Mouse (Mus musculus) 416B (cell line): ENCODE measurements around the gene Scnn1g.

Experiments
- DNase-seq: peaks from one replicate; pipeline ENCODE4 v3.0.0; 2011; ENCODE audit warnings: low read depth

Gene Scnn1g

GRCm38 (mm10) chr7:121734171-121734831, at the start of gene Scnn1g:
Gene Scnn1g, plus strand, starts transcription at chr7:121734479.
- peak; percentile 71 for DNase-seq

GRCm38 (mm10) chr7:121685140-121685984, 48.9 kb upstream of the Scnn1g start:
- no peak for DNase-seq

GRCm38 (mm10) chr7:121689338-121689737, 44.9 kb upstream of the Scnn1g start:
- DNase-seq = no peak

GRCm38 (mm10) chr7:121691803-121692202, 42.5 kb upstream of the Scnn1g start:
- DNase-seq = no peak

- DNase-seq = no peak
Observed at GRCm38 (mm10) chr7:121697170-121697569, 37.1 kb upstream of the Scnn1g start.

- peak; percentile 55 for DNase-seq
Observed at GRCm38 (mm10) chr7:121697574-121697973, 36.7 kb upstream of the Scnn1g start.

GRCm38 (mm10) chr7:121699218-121699617, 35.1 kb upstream of the Scnn1g start:
- DNase-seq = peak; percentile 44

- DNase-seq = no peak
Observed at GRCm38 (mm10) chr7:121700480-121700879, 33.8 kb upstream of the Scnn1g start.

GRCm38 (mm10) chr7:121701983-121702382, 32.3 kb upstream of the Scnn1g start:
- DNase-seq = no peak

- DNase-seq = peak; percentile 60
Observed at GRCm38 (mm10) chr7:121705051-121705450, 29.2 kb upstream of the Scnn1g start.

- DNase-seq = no peak
Observed at GRCm38 (mm10) chr7:121706411-121707072, 27.7 kb upstream of the Scnn1g start.

GRCm38 (mm10) chr7:121707073-121707667, 27.1 kb upstream of the Scnn1g start, which contains the start of gene Usp31:
Gene Usp31, minus strand, starts transcription at chr7:121707253.
- DNase-seq = peak; percentile 96

- DNase-seq = no peak
Observed at GRCm38 (mm10) chr7:121711171-121711570, 23.1 kb upstream of the Scnn1g start.

GRCm38 (mm10) chr7:121717031-121717430, 17.2 kb upstream of the Scnn1g start:
- DNase-seq = no peak

- peak; percentile 46 for DNase-seq
Observed at GRCm38 (mm10) chr7:121730225-121730624, 4.1 kb upstream of the Scnn1g start.

GRCm38 (mm10) chr7:121737511-121738415, 3.5 kb downstream of the Scnn1g start:
- no peak for DNase-seq

- DNase-seq = no peak
Observed at GRCm38 (mm10) chr7:121750244-121750643, 16.0 kb downstream of the Scnn1g start.

GRCm38 (mm10) chr7:121754748-121755147, 20.5 kb downstream of the Scnn1g start:
- peak; percentile 1 for DNase-seq

GRCm38 (mm10) chr7:121763328-121763727, 29.0 kb downstream of the Scnn1g start:
- no peak for DNase-seq

GRCm38 (mm10) chr7:121767900-121768299, 33.6 kb downstream of the Scnn1g start:
- DNase-seq = no peak

- no peak for DNase-seq
Observed at GRCm38 (mm10) chr7:121768983-121769382, 34.7 kb downstream of the Scnn1g start.
